Mouse (Mus musculus) heart, adult 8-10 months (tissue): ENCODE measurements at regions not wholly inside any gene's neighbourhood (a gene's known extent, or its start where the extent isn't known, plus 50 kb on each side); places are given as distances from the start of the nearest gene placed in this dataset.

ENCODE experiments used
- DNase-seq: peaks from one replicate; pipeline ENCODE4 v3.0.0; 2022; ENCODE audit warnings: low spot score

DNA sequence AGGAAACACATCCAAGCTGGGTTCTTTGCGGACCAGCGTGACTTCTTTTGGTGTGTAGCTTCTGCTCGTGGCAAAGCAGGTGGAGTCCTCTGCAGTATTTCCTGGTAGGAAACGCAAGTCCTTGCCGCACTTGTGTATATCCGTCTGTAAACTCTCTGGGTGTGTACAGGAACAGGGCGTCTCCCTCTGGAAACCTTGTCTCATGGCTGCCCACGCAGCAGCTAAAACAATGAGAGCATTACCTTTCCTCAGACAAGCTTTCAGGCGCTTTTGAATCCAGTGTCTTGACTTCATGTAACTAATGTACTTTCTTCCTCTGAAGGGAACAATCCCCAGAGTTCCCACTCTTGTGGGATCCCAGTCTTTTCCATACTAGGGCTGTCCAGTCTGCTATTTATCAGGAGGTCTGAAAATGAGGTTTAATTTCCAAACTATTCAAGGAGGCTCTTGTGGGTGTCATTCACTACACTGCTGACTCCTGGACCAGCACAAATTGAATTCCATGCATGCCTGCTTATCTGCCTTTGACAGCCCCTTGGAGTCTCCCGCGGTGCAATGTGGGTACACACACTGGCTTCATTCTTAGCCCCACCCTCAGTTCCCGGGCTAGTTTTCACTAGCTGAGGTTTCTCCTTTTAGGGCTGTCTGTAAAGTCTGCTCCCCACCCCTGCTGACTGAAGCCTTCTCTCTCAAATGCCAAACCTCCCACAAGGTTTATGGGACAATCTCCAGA is 161.6 kb upstream of the Anxa10 start:
- DNase-seq: peak; percentile 20

- no peak for DNase-seq
These were observed 127.6 kb upstream of the Anxa10 start for GRCm38 (mm10) chr8:62250551-62250950.
